Mouse (Mus musculus) lung, embryonic 14.5 days (tissue): ENCODE results near the gene Kantr. TPM values are rescaled to one million over a fixed set of nuclear protein-coding genes. Genes with fewer than 3 reads are reported as not detected.
"Not testable (repeated sequence)": the region's sequence is repeated elsewhere in the genome, so short reads cannot be mapped to it uniquely, and the experiment has no call there.

Experiments used
- ATAC-seq: fragments of 200-750 bp; cut with Nextera tagmentation; 2 replicates; pipeline ENCODE4 v1.8.0; 2017; ENCODE audit warnings: mild to moderate bottlenecking, moderate TSS enrichment, moderate library complexity; ENCODE audit not compliant: insufficient read depth
- DNase-seq: peaks from one replicate; pipeline ENCODE4 v3.0.0-alpha.2; 2015
- H3K27ac ChIP-seq: fragments of 300-500 bp; sonication (generic); 2 replicates; pipeline ENCODE4 v1.5.1; 2014; ENCODE audit warnings: low read depth, mild to moderate bottlenecking, moderate library complexity
- H3K27me3 ChIP-seq: fragments of 300-500 bp; sonication (generic); 2 replicates; pipeline ENCODE4 v1.6.1; 2014; ENCODE audit warnings: low read length, control low read depth; ENCODE audit not compliant: insufficient read depth
- H3K36me3 ChIP-seq: fragments of 300-500 bp; sonication (generic); 2 replicates; pipeline ENCODE4 v1.6.1; 2014; ENCODE audit warnings: control low read depth; ENCODE audit not compliant: insufficient read depth
- H3K4me1 ChIP-seq: fragments of 300-500 bp; sonication (generic); 2 replicates; pipeline ENCODE4 v1.6.1; 2014; ENCODE audit warnings: antibody characterized with exemption, control low read depth; ENCODE audit not compliant: insufficient read depth
- H3K4me2 ChIP-seq: fragments of 300-500 bp; sonication (generic); 2 replicates; pipeline ENCODE4 v1.6.1; 2014; ENCODE audit warnings: mild to moderate bottlenecking
- H3K4me3 ChIP-seq: fragments of 300-500 bp; sonication (generic); 2 replicates; pipeline ENCODE4 v1.5.1; 2014; ENCODE audit warnings: low read depth, low read length
- H3K9ac ChIP-seq: fragments of 300-500 bp; sonication (generic); 2 replicates; pipeline ENCODE4 v1.6.1; 2014
- H3K9me3 ChIP-seq: fragments of 300-500 bp; sonication (generic); 2 replicates; pipeline ENCODE4 v1.6.1; 2016; ENCODE audit warnings: low read depth, low read length, control low read depth
- CTCF ChIP-seq: IDR thresholded peaks from 2 replicates; pipeline ENCODE4 v1.5.1; 2016; ENCODE audit warnings: antibody characterized with exemption, low read depth
- WGBS: fragments of 180-500 bp; shearing (Covaris S2); extraction: QIAGEN DNeasy Blood & Tissue Kit; methylation state at CpG from one replicate; pipeline ENCODE4 v1.1.7; 2014; 5-methylcytosine and 5-hydroxymethylcytosine counted together
- polyA plus RNA-seq: library from polyadenylated mRNA; unstranded; fragments of >200 nt; fragmentation: Nextera tagmentation; extraction: Ambion mirVana; gene quantifications from 2 replicates; pipeline ENCODE4 v1.2.1, GENCODE M21; 2014

Kantr gene
- polyA plus RNA-seq, 1 experiment from 2014 or later = 14.8 TPM

DNA sequence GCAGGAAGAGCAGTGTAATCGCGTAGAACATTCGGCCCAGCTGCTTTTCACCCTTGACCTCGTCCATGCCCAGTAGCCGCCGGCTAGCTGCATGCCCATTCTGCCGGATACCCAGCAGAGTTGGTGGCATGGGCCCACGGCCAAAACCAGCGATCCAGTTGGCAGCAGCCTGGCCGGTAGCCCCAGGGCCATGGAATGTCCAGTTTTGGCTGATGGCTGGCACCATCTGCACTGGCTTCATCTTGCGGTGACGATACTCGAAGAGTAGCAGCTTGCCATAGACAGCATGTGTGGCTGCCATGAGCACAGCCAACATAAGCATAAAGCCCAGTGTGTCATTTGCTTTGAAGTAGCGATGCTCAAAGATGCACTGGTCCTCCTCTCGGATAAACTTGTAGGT lies 19.3 kb upstream of the Kantr start:
- H3K4me3 ChIP-seq = no peak overlapping the region
- H3K9me3 ChIP-seq = no peaks in the 10 kb centered on the region
- no peaks in the 10 kb centered on the region for H3K4me1 ChIP-seq
- H3K36me3 ChIP-seq = no peaks in the 10 kb centered on the region
- no peak overlapping the region for H3K27ac ChIP-seq
- ATAC-seq (no peak), DNase-seq (no peak)
- TF ChIP-seq CTCF = no peak
- no peak overlapping the region for H3K4me2 ChIP-seq
- WGBS = 90% methylated on average over 15 of the region's 15 CpGs
- H3K9ac ChIP-seq = no peak overlapping the region
- H3K27me3 ChIP-seq = peaks cover 19% of the 10 kb centered on the region; the same call in 1 of the 2 replicates

DNA sequence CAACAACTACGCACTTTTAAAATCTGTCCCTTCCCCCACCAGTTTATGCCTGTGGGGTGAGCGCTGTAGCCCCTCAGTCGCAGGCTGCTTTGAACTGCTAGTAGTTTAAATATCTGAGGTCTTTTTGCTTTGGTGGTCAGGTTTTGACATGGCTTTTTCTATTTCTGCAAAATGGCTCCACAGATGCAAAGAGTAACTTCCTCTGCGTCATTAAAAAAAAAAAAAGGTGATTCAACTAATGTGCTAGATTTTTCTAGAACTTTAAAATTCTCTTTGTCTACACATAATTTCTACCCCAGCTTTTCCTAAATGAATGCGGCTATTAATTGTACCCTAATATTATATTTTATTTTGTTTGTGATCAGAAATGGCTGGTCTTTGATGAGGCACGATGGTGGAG lies 15.6 kb upstream of the Kantr start:
- no peak for ATAC-seq
- Histone ChIP-seq H3K4me1 (no peaks in the 10 kb centered on the region), H3K27me3 (peaks cover 15% of the 10 kb centered on the region; the same call in 1 of the 2 replicates), H3K4me3 (peak overlapping the region; percentile 62), H3K36me3 (peaks cover 19% of the 10 kb centered on the region; the same call in 1 of the 2 replicates), H3K4me2 (peak overlapping the region; percentile 54), H3K9ac (no peak overlapping the region; the same call in 1 of the 2 replicates), H3K27ac (peak overlapping the region; percentile 86), H3K9me3 (no peaks in the 10 kb centered on the region)
- TF ChIP-seq CTCF = no peak
- 26% methylated on average over 6 of the region's 6 CpGs for WGBS
- DNase-seq = no peak

DNA sequence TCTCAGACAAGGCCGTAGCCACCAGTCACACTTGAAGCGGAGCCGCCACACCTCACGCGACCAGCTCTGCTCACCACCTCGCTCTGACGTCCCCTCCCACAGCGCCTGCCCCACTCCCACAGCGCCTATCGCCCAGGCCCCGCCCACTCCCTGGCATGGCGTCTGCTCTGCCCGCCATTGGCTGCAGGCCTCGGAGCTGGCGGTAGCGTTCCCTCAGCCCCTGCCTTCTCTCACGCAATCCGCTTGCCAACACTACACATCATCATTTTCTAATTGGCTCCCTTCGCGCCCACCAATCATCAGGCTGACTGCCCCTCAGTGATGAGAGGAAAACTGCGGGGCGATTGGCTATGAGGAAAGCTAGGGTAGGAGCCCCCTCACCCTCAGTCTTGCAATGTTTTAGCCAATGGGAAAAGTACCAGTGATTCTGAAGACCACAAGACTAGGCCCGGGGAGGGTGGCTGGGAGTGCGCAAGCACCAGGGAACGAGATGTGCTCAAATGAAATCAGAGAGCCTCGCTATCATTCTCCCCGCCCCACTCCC lies 15.1 kb upstream of the Kantr start, which contains the start of gene Tspyl2:
Gene Tspyl2, minus strand, starts transcription at position 68 of the 544 bp plus-strand sequence.
- peak; percentile 95 for DNase-seq
- Histone ChIP-seq H3K4me2 (peak within 1 kb of the TSS; percentile 57), H3K27ac (peak within 1 kb of the TSS; percentile 86), H3K4me1 (no peaks in the 10 kb centered on the region), H3K4me3 (peak within 1 kb of the TSS; percentile 62), H3K36me3 (peaks cover 19% of the 10 kb centered on the region; the same call in 1 of the 2 replicates), H3K9me3 (no peaks in the 10 kb centered on the region), H3K9ac (peak within 1 kb of the TSS; percentile 79), H3K27me3 (peaks cover 15% of the 10 kb centered on the region; the same call in 1 of the 2 replicates)
- ATAC-seq = peak; percentile 98
- no peak for TF ChIP-seq CTCF
- 6% methylated on average over 26 of the region's 27 CpGs for WGBS

GRCm38 (mm10) chrX:152341496-152341895 lies 14.2 kb upstream of the Kantr start:
- TF ChIP-seq CTCF = no peak
- DNase-seq = peak; percentile 13
- Histone ChIP-seq H3K9me3 (no peaks in the 10 kb centered on the region), H3K36me3 (peaks cover 19% of the 10 kb centered on the region; the same call in 1 of the 2 replicates), H3K4me1 (no peaks in the 10 kb centered on the region), H3K27ac (peak overlapping the region; percentile 80), H3K27me3 (peaks cover 15% of the 10 kb centered on the region; the same call in 1 of the 2 replicates), H3K9ac (peak overlapping the region; percentile 79), H3K4me2 (peak overlapping the region; percentile 57), H3K4me3 (peak overlapping the region; percentile 62)
- no peak for ATAC-seq
- WGBS = 25% methylated on average over 11 of the region's 11 CpGs

DNA sequence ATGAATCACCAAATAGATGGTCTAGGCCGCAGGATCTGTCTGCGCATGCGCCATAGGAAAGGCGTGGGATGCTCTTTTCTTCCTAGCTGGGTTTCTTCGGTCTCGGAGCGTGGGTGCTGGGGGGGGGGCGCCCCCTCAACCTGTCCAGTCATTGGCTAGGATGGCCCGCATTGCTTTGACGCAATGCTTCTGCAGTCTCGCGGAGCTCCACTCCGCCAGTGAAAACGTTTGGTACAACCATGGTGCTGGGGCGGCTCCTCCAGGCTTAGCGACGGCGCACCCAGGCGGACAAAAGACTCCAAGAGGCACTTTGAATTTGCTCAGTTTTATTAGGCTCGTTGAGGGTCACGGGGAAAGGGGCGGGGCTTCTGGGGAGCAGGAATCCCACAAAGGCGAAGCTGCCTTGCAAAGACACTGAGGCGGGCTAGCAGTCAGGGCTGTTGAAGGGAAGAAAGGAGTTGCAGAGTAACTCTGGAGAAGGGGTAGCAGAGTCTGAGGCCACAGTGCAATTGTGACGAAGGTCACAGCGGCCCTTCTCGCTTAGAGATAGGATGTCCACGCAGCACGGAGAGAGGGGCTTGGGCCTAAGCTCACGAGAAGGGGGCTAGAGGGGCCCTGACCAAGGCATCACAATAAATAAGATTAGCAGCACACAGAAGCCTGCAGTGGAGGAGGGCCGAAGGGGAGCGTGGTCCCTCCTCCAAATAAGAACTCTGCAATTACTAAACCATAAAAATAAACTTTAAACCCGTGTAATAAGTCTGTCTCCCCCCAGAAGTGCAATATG lies 9.4 kb upstream of the Kantr start:
- H3K36me3 ChIP-seq = peaks cover 19% of the 10 kb centered on the region; the same call in 1 of the 2 replicates
- DNase-seq (peak; percentile 92), ATAC-seq (peak; percentile 99)
- H3K9ac ChIP-seq = peak overlapping the region; percentile 52
- H3K27ac ChIP-seq = peak overlapping the region; percentile 93
- TF ChIP-seq CTCF = no peak
- 10% methylated on average over 33 of the region's 33 CpGs for WGBS
- no peaks in the 10 kb centered on the region for H3K9me3 ChIP-seq
- H3K27me3 ChIP-seq = no peaks in the 10 kb centered on the region
- H3K4me1 ChIP-seq = no peaks in the 10 kb centered on the region
- peak overlapping the region; percentile 59 for H3K4me2 ChIP-seq
- H3K4me3 ChIP-seq = peak overlapping the region; percentile 27

DNA sequence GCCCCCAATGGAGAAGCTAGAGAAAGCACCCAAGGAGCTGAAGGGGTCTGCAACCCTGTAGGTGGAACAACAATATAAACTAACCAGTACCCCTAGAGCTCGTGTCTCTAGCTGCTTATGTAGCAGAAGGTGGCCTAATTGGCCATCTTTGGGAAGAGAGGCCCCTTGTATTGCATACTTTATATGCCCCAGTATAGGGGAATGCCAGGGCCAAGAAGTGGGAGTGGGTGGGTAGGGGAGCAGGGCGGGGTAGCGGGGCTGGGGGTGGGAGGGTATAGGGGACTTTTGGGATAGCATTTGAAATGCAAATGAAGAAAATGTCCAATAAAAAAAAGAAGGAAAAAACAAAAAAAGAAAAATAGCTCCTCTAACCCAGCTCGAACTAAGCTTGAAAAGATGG lies 8.8 kb upstream of the Kantr start:
- Histone ChIP-seq H3K36me3 (peaks cover 19% of the 10 kb centered on the region; the same call in 1 of the 2 replicates), H3K4me3 (peak overlapping the region; percentile 27; the same call in 1 of the 2 replicates), H3K4me2 (peak overlapping the region; percentile 59)
- not testable (repeated sequence) for H3K9me3 ChIP-seq, H3K27ac ChIP-seq, DNase-seq, H3K9ac ChIP-seq, H3K27me3 ChIP-seq, H3K4me1 ChIP-seq
- ATAC-seq = peak; percentile 36; the same call in 1 of the 2 replicates
- 32% methylated on average over 4 of the region's 4 CpGs for WGBS

- not testable (repeated sequence) for H3K4me2 ChIP-seq, H3K27ac ChIP-seq, H3K36me3 ChIP-seq, H3K9me3 ChIP-seq, H3K9ac ChIP-seq, H3K4me3 ChIP-seq, ATAC-seq, DNase-seq, H3K4me1 ChIP-seq, H3K27me3 ChIP-seq
These were observed 2.1 kb upstream of the Kantr start for GRCm38 (mm10) chrX:152329400-152329799.
